Mouse (Mus musculus) monocyte, adult 5-6 weeks (primary cell): ENCODE results near the gene Slc25a54. TPM values are rescaled to one million over a fixed set of nuclear protein-coding genes. Genes with fewer than 3 reads are reported as not detected.

Experiments
- ATAC-seq: fragments of 153-309, 156-312 bp; replicated peaks from 2 replicates; pipeline ENCODE4 v1.8.0; 2017; ENCODE audit warnings: mild to moderate bottlenecking; ENCODE audit not compliant: low TSS enrichment, insufficient number of reproducible peaks, severe bottlenecking, poor library complexity, low FRiP score
- total RNA-seq: library from RNA; stranded (forward); fragments of 200-1000, 200-491, 200-594 nt; gene quantifications from 3 replicates; pipeline ENCODE4 v1.2.3, GENCODE M21; 2017

The Slc25a54 gene
- total RNA-seq, 1 experiment from 2014 or later: not detected

GRCm38 (mm10) chr3:109122641-109123530 lies 42.6 kb downstream of the Slc25a54 start, which contains the start of gene Slc25a24:
Gene Slc25a24, plus strand, starts transcription at chr3:109123149.
- ATAC-seq: peak; percentile 65

DNA sequence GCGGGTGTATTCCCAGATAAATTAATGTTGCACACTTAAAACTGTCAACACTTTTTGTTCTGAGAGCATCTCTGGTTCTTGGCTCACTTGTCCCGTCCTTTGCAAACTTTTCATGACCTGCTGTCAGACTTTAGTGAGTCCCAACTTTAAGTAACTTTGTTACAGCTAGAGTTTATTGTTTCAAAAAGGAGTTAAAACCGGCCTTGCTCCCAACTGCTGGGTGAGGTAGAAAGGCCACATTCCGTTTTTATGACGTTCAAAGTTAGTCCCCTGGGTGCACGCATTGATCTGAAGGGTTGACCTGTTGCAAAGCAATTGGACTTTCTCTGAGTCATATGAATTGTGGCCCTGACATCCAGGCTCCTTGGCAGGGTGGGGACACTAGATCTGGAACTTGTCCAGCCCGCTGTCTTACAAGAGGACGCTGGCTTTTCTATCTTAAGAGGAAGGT lies 43.3 kb downstream of the Slc25a54 start:
- no peak for ATAC-seq

DNA sequence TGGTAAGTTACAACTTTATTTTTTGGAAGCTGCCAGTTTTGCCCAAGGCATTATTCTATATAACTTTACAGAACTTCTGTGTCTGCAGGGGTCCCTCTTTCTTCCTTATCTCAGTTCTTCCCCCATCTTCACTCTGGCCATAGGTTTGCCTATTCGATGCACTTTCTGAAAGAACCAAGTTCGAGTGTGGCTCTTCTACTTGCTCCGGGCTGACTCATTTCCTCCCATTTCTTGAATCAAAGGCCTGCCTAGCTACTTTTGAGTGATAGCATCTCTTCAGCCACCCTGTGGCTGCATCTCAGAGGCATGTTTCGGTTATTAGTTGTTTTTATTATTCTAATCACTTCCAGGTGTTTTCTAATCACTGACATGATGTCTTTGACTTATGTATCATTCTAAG lies 43.8 kb downstream of the Slc25a54 start:
- no peak for ATAC-seq

GRCm38 (mm10) chr3:109125531-109125930 lies 45.3 kb downstream of the Slc25a54 start:
- no peak for ATAC-seq

- ATAC-seq: peak; percentile 80
Measured at GRCm38 (mm10) chr3:109129768-109130167, 49.5 kb downstream of the Slc25a54 start.

GRCm38 (mm10) chr3:109132966-109133365 lies 52.7 kb downstream of the Slc25a54 start:
- no peak for ATAC-seq

- no peak for ATAC-seq
Measured at GRCm38 (mm10) chr3:109134036-109134435, 53.8 kb downstream of the Slc25a54 start.

DNA sequence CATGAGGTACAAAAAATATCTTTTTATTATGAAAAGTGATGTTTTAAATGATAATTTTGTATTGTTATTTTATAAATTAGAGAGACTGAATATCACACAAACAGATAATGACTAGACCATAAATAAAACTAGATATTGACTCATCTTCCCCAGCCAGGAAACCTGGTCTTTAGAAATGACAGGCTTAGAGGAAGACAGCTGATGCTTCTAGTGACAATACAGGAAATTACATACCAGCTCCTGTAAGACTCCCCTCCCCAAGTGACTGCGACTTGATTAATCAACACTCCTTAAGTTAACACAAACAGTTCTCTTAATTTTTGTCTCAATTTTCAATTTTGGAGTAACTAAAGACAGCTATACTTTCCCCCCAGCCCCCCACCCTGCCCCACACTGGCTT lies 55.1 kb downstream of the Slc25a54 start:
- no peak for ATAC-seq

- no peak for ATAC-seq
Measured at GRCm38 (mm10) chr3:109152561-109152960, 72.3 kb downstream of the Slc25a54 start.

GRCm38 (mm10) chr3:109153410-109153809 lies 73.1 kb downstream of the Slc25a54 start:
- ATAC-seq: 0 out of 2 replicates have a peak, but pooled peaks have one; percentile 27

DNA sequence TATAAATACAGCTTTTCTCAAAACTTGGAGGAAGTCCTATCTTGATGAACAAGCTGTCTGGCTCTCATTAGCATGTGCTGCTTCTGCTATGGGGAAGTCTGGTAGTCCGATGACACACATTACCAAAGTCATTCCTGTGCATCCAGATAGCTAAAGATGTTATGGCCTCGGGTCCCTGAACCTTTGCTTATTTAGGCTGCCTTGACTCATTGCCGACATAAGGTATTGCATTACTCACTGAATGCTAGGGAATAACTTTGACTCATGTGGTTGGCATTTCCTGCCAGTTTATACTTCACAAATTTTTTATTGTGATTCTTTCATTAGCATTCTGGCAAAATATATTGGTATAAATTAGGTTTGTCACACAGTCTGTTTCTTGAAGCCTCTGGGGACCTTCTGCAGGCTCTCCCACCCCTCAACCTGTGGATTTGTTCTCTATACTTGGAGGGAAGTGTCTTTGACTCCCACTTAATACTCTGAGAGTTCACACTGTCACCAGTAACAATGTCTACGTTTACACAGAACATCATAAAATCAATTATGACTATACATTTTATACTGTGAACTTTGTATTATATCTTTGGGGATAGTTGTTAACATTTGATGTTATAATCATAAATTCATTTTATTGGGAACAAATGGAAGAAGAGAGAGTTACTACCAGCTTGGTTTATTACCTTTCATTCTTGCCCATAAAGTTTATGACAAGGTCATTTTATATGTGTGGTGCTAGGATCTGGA lies 75.8 kb downstream of the Slc25a54 start:
- ATAC-seq: no peak

DNA sequence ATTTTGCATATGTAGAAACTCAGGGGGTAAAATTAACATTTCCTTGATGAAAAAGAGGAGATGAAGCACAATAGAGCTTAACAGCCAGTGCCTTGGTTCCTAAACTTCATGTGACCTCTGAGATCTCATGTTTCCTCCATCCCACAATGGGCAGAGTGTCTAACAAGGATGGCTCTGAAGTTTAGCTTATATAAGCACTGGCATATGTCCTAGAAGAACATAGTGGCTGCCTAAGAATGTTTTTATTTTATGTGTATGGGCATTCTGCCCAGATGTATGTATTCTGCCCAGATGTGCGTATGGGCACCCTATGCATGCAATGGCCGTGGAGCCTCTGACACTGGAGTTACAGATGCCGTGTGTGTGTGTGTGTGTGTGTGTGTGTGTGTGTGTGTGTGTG lies 77.2 kb downstream of the Slc25a54 start:
- ATAC-seq: no peak

DNA sequence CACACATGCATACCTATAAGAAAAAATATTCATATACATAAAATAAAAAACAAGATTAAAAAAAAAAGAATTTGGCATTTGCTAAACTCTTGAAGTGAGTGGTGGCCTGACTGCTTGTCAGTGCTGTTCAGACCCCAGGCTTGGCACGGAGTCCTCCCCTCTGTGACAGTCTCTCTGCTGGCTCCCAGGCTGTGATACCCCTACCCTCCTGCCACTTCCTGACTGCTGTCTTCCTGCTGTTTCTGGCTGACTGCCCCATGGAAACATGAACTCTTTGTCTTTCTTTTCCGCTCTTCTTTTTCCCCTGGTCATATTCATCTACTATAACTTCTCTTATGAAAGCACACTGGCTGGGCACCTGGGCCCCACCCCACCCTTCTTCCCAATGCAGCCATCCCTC lies 83.8 kb downstream of the Slc25a54 start:
- ATAC-seq: no peak

GRCm38 (mm10) chr3:109164644-109165043 lies 84.4 kb downstream of the Slc25a54 start:
- ATAC-seq: no peak

DNA sequence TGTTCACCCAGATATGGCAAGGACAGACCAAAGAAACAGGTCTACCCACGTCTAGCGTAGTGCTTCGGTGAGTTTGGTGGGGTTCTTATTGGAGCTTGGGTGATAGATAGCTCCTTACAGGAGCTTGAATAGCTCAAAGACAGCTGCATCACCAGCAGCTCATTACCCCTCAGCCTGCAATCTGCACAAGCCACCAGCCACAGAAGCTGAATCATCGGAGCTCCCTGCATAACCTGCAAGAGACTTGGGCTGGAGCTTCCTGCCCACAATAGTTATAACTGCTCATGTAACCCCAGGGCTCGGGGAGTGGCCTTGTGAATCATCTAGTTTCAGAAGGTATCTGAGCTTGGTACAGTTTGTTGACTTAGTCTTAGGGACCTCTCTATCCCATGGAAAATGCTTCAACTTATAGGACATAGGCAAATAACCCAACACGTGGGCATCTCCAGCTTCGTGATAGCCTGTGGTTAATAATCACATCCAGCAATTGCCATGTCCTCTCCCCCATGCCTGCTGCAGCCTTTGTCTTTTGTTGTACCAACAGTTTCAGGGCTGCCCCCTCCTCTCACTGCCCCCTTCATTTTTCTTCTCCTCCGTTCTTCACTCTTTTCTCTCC lies 85.1 kb downstream of the Slc25a54 start:
- no peak for ATAC-seq

Other genes with a start within 250 kb of the Slc25a54 start
- gene Stxbp3, start 239.9 kb upstream of the Slc25a54 start, total RNA-seq: 93.4 to 111 TPM (median 93.8 TPM) in 3 replicates
- gene Fndc7, start 190.5 kb upstream of the Slc25a54 start, total RNA-seq: 0.53 to 0.68 TPM in 2 of 3 replicates, not detected in the other
- 327 to 440 TPM (median 383 TPM) in 3 replicates for gene Prpf38b, start 168.7 kb upstream of the Slc25a54 start, total RNA-seq
- gene Henmt1, start 140.6 kb upstream of the Slc25a54 start, total RNA-seq: not detected in 3 replicates
- not detected in 3 replicates for gene Gm9857, start 140.0 kb upstream of the Slc25a54 start, total RNA-seq
- 17.6 to 26.8 TPM (median 25.0 TPM) in 3 replicates for gene Fam102b, start 52.9 kb upstream of the Slc25a54 start, total RNA-seq
- gene Slc25a24, start 42.7 kb downstream of the Slc25a54 start, total RNA-seq: 33.5 to 62.0 TPM (median 44.1 TPM) in 3 replicates